Mouse (Mus musculus): ENCODE measurements around the gene Gimap5.

Gimap5 gene

GRCm38 (mm10) chr6:48739780-48740055 is 6.3 kb upstream of the Gimap5 start:
- DNase-seq (ENCODE audit: low spot score in 2 of 2) = no peak

GRCm38 (mm10) chr6:48740501-48741169 is 5.4 kb upstream of the Gimap5 start:
- DNase-seq (ENCODE audit: low spot score in 2 of 2) = no peak

DNA sequence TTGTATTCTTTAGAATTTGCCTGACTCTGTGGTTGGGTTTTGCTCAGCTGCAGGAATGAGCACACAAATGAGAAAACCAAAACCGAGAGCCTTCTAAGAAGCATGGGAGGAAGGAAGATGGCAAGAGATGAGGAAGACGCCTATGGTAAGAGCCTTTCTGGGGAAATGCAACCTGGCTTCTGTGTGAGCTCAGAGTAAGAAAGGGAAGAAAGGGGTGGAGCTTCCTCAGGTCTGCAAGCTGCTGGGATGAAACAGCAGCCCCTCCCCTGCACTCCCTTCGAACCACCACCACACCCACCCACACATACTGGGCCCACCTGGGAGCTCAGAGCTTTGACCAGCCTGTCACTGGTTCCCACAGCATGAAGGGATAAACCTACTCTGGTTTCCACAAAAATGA is 4.7 kb upstream of the Gimap5 start:
- no peak for DNase-seq (ENCODE audit: low spot score in 2 of 2)

- DNase-seq (ENCODE audit: low spot score in 2 of 2) = no peak
Observed at GRCm38 (mm10) chr6:48741711-48742206, 4.2 kb upstream of the Gimap5 start.

DNA sequence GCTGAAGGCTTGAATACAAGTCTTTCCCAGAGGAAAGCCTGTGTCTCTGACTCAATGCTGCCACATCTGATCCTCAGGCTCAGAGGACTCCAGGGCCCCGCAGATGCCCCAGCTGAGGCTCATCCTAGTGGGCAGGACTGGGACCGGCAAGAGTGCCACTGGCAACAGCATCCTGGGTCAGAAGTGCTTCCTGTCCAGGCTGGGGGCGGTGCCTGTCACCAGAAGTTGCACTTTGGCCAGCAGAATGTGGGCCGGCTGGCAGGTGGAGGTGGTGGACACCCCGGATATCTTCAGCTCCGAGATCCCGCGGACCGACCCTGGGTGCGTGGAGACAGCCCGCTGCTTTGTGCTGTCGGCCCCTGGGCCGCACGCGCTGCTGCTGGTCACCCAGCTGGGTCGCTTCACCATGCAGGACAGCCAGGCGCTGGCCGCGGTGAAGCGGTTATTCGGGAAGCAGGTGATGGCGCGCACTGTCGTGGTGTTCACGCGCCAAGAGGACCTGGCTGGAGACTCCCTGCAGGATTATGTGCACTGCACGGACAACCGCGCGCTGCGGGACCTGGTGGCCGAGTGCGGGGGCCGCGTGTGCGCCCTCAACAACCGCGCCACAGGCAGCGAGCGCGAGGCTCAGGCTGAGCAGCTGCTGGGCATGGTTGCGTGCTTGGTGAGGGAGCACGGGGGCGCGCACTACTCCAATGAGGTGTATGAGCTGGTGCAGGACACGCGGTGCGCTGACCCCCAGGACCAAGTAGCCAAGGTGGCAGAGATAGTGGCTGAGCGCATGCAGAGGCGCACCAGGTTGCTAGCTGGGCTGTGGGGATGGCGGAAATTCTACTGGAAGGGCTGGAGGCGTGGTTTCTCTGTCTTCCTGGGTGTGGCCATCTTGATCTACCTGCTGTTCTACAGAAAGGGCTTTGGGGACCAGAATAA is 3.3 kb upstream of the Gimap5 start:
- DNase-seq (ENCODE audit: low spot score in 2 of 2) = peak; percentile 2 to 11

DNA sequence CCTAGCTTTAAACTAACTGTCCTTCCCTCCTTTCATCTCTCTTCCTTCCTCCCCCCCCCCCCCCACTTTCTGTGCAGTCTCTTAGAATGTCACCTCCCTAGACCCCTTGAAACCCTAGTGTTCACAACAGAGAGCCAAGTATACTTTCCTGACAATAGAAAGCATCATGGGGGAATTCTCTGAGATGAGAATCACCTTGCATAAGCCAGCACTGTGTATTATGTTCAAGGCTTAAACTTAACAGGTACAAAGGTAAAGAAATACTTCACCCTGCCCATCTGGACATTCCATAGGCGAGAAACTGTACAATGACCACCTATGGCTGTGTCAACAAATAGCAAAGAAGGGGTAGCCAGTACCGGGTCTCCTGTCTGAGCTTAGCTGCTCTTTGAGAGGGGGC is 507 bp upstream of the Gimap5 start:
- DNase-seq (ENCODE audit: low spot score in 2 of 2) = no peak

DNA sequence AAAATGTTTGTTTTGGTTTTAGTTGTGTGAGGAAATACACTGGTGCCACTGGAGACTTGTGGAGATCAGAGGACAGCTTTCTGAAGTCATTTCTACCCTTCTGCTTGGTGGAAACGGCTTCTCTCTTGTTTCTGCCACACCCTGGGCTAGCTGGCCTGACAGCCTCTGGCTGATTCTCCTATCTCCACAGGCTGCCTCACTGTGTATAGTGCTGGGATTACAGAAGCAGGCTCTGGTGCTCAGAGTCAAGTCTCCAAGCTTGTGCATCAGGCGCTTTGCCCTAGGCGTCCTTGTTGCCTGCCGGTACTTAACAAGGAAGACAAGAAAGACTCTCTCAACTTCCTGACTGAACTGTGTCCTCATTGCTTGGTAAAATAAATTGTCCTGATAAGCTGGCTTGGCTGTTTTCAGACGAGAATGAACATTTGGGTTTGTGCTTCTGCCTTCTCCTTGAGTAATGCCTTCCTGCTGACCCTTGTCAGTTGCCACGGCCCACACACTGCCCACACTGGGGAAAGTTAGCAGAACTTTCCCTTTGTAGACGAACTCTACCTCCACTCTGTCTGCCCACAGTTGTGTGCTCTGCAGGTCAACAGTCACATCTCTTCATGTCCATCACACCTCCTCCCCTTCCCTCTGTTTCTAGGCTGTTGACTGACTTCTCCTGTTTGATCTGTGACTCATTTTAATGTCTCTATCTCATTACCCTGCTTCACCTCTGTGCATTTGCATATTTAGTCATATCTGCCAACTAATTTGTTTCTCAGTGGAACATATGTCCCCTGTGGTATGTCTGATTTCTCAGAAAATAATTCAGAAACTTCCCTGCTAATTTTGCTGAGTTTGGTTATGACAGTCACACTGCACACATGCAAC is 1.3 kb downstream of the Gimap5 start:
- DNase-seq (ENCODE audit: low spot score in 2 of 2) = no peak

DNA sequence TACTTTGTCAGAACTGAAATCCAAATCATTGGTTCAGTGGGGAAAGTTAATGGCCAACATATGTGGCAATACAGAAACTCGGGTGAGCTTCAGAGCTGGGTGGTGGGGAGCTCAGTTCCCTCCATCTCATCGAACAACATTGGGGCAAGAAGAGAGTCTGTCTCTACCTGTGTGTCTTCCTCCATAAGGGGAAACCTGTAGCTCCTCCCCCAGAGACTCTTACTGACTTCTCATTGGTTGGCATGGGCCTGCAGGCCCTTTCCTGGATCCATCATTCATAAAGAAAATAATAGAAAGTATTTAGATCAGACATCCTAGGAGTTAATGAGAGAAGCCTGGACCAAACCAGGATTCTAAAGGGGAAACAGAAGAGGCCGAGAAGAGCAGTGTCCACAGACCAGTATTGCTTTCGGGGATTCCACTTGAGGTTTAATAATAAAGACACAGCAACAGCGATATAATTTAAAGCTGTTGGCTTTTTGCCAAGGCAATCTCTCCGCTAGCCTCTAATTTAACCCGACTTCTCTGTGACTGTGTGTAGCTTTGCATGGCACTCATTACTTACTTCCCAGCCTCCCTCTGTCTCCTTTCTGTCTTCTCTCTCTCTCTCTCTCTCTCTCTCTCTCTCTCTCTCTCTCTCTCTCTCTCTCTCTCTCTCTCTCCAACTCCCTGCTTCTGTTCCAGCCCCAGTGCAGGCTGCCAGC is 17.7 kb downstream of the Gimap5 start:
- DNase-seq (ENCODE audit: low spot score in 2 of 2) = no peak

- no peak for DNase-seq (ENCODE audit: low spot score in 2 of 2)
Observed at GRCm38 (mm10) chr6:48764496-48764895, 18.5 kb downstream of the Gimap5 start.

- no peak for DNase-seq (ENCODE audit: low spot score in 2 of 2)
Observed at GRCm38 (mm10) chr6:48768178-48768869, 22.3 kb downstream of the Gimap5 start.

- no peak for DNase-seq (ENCODE audit: low spot score in 2 of 2)
Observed at GRCm38 (mm10) chr6:48768933-48769332, 22.9 kb downstream of the Gimap5 start.

- no peak for DNase-seq (ENCODE audit: low spot score in 2 of 2)
Observed at GRCm38 (mm10) chr6:48770696-48771095, 24.7 kb downstream of the Gimap5 start, which contains the start of gene Gimap3. Gimap3 (minus strand) TSS chr6:48770851.

DNA sequence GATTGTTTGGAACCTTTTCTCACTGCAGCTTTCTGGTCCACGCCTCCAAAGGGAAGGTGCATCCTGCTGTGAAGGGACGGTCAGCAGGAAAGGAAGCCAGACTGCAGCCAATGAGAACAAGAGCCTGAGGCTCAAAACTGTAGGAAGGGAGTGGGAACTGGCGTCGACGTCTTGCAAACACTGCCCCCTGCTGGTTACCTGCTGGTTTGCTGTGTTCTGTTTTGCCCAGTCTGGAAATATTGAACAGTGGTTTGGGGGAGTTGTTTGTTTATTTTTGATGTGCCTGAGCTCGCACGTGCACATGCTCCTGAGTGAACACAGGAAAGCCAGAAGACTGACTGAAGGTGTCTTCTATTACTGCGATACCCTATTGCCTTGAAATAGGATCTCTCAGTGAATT is 26.0 kb downstream of the Gimap5 start:
- peak; percentile 35 to 54 for DNase-seq (ENCODE audit: low spot score in 2 of 2)

DNA sequence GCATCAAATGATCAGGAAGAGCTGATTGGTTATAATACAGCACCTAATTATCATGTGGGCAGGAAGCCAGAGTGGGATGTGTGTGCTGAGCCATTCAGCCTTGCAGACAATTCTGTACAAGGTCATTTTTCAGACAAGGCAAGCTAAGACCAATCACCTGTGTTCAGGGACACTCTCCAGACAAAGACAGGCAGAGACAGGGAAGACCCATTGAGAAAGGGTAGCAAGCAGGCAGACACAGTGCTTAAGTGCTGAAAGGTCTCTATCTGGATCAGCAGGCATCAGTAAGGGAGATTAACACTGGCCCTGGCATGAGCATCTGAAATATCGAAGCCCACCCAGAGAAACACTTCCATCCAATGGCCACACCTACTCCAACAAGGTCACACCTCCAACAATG is 38.4 kb downstream of the Gimap5 start:
- DNase-seq (ENCODE audit: low spot score in 2 of 2) = no peak

DNA sequence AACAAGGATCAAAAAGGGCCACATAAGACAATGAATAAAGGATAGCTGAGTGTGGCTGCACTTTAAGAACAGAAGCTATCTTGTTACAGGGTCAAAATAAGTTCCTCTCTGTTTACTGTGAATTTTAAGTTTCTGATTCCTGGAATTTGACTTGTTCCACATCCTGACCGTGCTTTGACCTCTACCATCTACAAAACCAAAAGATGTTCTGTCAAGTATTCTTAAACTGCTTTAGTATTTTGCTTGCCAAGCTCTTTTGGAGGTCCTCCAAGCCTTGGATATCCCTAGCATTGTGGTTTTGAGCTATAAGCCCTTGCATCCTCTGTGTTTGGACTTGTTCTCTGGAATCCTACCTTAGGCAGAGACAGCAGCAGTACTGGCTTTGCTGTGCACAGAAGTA is 39.2 kb downstream of the Gimap5 start:
- no peak for DNase-seq (ENCODE audit: low spot score in 2 of 2)

DNA sequence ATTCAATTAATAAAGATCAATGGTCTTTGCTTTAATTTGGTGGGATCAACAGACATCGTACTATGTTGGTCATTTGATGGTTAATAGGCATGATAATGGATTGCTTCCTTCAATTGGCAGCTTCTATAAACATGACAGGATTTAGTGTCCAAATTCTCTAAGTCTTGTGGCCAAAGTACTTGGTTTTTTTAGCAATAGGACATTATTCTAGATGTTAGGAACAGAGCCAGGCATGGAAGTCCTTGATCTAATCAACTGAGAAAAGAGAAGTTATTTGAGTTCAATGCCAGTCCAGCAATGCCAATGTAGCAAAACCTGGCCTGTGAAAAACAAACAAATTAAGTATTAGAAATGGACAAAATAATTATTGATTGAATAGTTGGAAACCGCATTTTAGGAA is 39.6 kb downstream of the Gimap5 start:
- no peak for DNase-seq (ENCODE audit: low spot score in 2 of 2)

DNA sequence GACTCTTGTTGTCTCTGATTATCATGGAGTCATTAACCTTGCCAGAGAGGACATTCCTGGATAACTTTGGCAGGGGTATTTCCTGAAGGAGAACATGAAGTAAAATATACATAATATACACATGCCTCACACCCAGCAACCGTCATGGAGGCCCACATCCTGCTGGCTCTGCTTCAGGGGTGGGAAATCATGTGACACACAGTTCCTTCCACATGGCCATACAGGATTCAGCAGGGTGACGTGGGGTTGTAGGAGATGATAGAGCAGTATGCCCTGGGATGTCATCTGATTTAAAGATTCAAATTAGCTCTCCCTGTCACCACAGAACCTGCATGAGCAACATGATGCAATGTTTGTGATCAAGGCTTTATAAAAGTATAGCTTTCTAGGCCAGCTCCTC is 41.9 kb downstream of the Gimap5 start:
- DNase-seq (ENCODE audit: low spot score in 2 of 2) = no peak

DNA sequence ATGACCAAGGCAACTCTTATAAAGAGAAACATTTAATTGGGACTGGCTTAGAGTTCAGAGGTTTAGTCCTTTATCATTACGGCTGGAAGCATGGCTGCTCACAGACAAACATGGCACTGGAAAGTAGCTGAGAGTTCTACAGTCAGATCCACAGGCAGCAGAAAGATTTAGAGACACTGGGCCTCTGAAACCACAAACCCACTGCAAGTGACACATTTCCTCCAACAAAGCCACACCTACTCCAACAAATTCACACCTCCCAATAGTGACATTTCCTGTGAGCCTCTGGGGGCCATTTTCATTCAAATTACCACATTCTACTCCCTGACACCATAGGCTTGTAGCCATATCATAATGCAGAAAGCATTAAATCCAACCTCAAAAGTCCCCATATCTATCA is 55.9 kb downstream of the Gimap5 start:
- DNase-seq (ENCODE audit: low spot score in 2 of 2) = no peak

DNA sequence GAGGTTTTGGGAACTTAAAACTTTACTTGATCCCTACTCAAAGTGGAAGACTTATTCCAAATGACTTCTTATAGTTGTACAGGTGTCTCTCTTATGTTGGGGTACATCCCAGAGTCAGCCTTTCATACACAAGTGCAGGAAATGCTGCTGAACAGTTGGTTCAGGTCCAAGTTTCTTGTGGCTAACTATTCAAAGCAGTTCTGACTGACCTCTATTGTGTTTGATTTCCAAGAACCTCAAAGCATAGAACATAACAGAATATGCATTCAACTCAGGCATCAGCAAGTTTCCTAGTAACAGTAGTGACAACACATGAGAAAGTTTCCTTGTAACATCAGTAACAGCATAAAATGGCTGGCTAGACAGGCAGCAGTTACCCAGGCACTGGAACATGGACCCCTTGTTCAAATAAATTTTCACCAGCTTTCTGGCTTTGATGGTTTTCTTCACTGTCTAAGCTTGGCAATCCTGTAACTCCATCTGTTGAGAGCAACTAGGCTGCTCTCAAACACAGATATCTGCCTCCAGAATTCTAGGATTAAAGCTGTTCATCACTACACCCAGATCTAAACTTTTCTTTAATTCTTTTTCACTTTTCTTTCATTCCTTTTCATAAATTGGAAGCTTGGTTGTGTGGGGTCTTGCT is 57.5 kb downstream of the Gimap5 start:
- DNase-seq (ENCODE audit: low spot score in 2 of 2) = no peak
